Mouse (Mus musculus) erythroblast, embryonic 14.5 days (primary cell): ENCODE data around the gene Pms2. TPM values are rescaled to one million over a fixed set of nuclear protein-coding genes. Genes with fewer than 3 reads are reported as not detected.

Experiments used
- H3K27me3 ChIP-seq: 2 replicates; pipeline ENCODE4 v1.6.1; 2012; ENCODE audit warnings: inconsistent platforms; ENCODE audit not compliant: control insufficient read depth
- H3K36me3 ChIP-seq: 2 replicates; pipeline ENCODE4 v1.6.1; 2012; ENCODE audit warnings: mild to moderate bottlenecking, inconsistent platforms; ENCODE audit not compliant: control insufficient read depth
- H3K4me1 ChIP-seq: 2 replicates; pipeline ENCODE4 v1.6.1; 2012; ENCODE audit warnings: inconsistent platforms; ENCODE audit not compliant: control insufficient read depth
- H3K4me3 ChIP-seq: replicated peaks from 2 replicates; pipeline ENCODE3; 2012; ENCODE audit warnings: moderate library complexity, mild to moderate bottlenecking, inconsistent platforms
- H3K9me3 ChIP-seq: 2 replicates; pipeline ENCODE4 v1.6.1; 2012; ENCODE audit warnings: low read length, inconsistent platforms, mixed read lengths; ENCODE audit not compliant: control insufficient read depth
- GATA1 ChIP-seq: IDR thresholded peaks from 2 replicates; pipeline ENCODE4 v1.6.1; 2012; ENCODE audit warnings: low read length, inconsistent platforms, mixed read lengths
- TAL1 ChIP-seq: IDR thresholded peaks from 3 replicates; pipeline ENCODE4 v1.6.1; 2012; ENCODE audit warnings: low read length, inconsistent platforms, mixed read lengths
- polyA plus RNA-seq: library from polyadenylated mRNA; stranded (reverse); fragments of >175 nt; gene quantifications from 2 replicates; pipeline ENCODE4 v1.2.3, GENCODE M21; 2012

Pms2 gene
- polyA plus RNA-seq, 1 experiment = 0.28 TPM

DNA sequence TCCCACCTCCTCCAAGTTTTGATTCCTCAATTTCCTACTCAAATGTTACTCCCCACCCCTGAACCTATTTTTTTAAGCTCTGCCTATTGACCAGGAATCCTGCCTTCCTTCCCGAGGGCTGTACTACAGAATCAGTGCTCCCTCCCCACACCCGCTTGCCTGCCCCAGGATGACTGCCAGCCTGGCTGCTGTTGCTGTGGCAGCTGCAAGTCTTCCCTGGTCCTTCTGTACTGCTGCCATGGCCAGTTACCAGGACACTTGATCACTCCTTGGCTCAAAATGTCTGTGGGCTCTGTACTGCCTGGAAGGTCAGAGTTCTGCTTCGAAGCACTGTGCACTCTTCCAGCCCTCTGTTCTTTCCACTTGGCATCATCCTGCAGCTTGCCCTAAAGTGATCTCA is 7.7 kb upstream of the Pms2 start:
- no peaks in the 10 kb centered on the region for H3K9me3 ChIP-seq
- H3K27me3 ChIP-seq = no peaks in the 10 kb centered on the region
- no peak overlapping the region for H3K4me3 ChIP-seq
- peaks cover 100% of the 10 kb centered on the region for H3K36me3 ChIP-seq
- peaks cover 40% of the 10 kb centered on the region for H3K4me1 ChIP-seq
- no peak for TF ChIP-seq GATA1
- no peak for TF ChIP-seq TAL1

DNA sequence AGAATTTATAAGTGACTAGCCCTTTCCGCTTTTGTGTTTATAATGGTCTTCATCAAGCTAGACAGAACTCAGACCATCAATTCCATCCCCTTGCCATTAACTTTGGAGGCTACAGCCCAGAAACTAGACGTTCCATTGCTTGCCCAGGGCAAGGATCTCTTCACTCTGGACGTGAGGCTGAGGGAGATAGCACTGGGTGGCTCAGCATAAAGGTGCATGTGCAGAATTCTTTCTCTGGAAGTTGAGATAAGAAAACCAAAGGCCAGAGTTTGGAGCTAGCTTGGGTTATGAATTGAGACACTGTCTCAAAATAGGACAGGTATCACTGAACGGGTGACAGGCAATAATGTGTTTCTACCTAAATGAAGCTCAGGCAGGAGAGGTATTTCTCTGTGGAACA is 6.0 kb upstream of the Pms2 start:
- H3K4me3 ChIP-seq = no peak overlapping the region
- TF ChIP-seq TAL1 (no peak), GATA1 (no peak)
- H3K36me3 ChIP-seq = peaks cover 95% of the 10 kb centered on the region

DNA sequence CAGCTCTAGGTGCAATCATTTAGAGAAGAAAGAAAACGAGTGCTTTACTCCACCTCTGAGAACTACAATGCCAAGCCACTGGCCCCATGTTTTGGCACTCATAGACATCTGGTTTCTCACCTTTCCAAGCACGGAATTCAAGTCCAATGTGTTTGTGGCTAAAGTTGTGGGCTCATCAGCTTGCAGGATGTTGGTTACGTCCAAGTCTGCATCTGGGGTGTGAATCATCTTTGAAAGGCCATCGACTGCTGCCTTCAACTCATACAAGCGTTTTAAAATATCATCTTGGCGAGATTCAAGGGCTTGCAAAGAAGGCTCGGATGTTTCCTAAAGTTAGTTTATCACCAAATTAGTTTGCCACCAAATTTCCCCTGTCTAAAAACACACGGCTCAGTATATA is 3.3 kb upstream of the Pms2 start:
- TF ChIP-seq GATA1 = no peak
- no peak for TF ChIP-seq TAL1
- Histone ChIP-seq H3K9me3 (no peaks in the 10 kb centered on the region), H3K36me3 (peaks cover 69% of the 10 kb centered on the region), H3K4me1 (peaks cover 70% of the 10 kb centered on the region), H3K4me3 (no peak overlapping the region), H3K27me3 (no peaks in the 10 kb centered on the region)

More for the DNA sequence above, 6.0 kb upstream of the Pms2 start:
- Histone ChIP-seq H3K27me3 (no peaks in the 10 kb centered on the region), H3K4me1 (peaks cover 54% of the 10 kb centered on the region), H3K9me3 (no peaks in the 10 kb centered on the region)

DNA sequence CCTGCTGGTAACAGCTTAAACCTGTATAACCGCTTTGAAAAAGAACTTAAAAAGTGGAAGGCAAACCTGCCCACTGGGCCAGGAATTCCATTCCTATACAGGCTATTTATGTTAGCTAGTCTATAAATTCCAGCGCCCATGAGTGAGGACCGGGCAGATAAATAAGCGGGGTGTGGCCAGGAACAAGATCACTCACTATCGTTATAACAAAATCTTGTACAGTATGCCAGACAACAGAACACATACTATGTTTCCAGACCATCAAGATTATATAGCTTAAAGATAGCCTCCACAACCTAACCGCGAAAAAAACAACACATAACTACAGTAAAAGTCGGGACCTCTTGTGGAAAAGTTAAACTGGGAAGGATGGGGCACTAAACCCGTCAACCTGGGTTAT is 838 bp upstream of the Pms2 start:
- TF ChIP-seq GATA1 (no peak), TAL1 (no peak)
- Histone ChIP-seq H3K9me3 (no peaks in the 10 kb centered on the region), H3K4me1 (peaks cover 57% of the 10 kb centered on the region), H3K4me3 (peak overlapping the region; percentile 77), H3K27me3 (no peaks in the 10 kb centered on the region), H3K36me3 (peaks cover 66% of the 10 kb centered on the region)

DNA sequence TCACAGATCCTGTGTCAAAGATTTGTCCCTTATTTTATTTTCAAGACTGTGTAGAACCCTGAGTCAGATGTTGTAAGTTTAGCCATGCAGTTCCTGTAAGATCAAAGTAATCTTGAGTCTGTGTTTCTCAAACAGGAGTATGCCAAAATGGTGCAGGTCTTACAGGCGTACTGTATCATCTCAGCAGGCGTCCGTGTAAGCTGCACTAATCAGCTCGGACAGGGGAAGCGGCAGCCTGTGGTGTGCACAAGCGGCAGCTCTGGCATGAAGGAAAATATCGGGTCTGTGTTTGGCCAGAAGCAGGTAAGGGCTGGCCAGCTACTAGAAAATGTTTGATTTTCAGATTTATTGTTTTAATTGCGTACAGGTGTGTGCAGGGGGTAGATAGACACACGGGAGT is 6.5 kb downstream of the Pms2 start:
- Histone ChIP-seq H3K27me3 (no peaks in the 10 kb centered on the region), H3K4me3 (no peak overlapping the region), H3K4me1 (peaks cover 13% of the 10 kb centered on the region), H3K36me3 (peaks cover 90% of the 10 kb centered on the region), H3K9me3 (no peaks in the 10 kb centered on the region)
- no peak for TF ChIP-seq TAL1
- TF ChIP-seq GATA1 = no peak

DNA sequence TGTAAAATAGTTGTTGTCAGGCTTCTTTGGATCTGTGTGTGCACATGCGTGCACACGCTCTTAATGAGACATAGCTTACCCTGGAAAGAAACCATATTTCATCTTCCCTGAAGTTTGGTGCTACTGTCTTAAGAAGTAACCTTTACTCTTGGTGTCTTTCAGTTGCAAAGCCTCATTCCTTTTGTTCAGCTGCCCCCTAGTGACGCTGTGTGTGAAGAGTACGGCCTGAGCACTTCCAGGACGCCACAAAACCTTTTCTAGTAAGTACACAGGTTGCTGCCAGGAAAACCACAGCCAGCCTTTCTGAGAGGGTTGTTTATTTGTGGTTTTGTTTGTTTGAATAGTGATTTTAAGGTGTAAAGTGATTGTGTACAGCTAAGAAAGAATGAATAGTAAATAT is 7.7 kb downstream of the Pms2 start:
- Histone ChIP-seq H3K4me1 (peaks cover 6% of the 10 kb centered on the region), H3K9me3 (no peaks in the 10 kb centered on the region), H3K36me3 (peaks cover 94% of the 10 kb centered on the region), H3K4me3 (no peak overlapping the region), H3K27me3 (no peaks in the 10 kb centered on the region)
- no peak for TF ChIP-seq TAL1
- no peak for TF ChIP-seq GATA1

DNA sequence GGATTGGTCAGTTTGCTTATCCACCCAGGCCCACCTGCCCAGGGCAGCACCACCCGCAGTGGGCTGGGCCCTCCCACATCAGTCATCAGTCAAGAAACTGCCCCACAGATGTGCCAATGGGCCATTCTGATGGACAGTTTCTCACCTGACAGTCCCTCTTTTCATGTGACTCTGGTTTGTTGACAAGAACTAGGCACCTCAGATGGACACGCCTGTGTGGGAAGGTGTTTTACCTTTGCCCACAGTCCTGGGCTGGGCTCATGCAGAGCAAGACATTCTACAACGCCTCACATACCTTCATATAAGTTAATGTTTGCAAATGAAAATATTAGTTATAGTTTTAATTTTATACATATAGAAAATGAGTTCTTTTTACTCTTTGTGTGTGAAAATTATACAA is 8.4 kb downstream of the Pms2 start:
- peaks cover 6% of the 10 kb centered on the region for H3K4me1 ChIP-seq

DNA sequence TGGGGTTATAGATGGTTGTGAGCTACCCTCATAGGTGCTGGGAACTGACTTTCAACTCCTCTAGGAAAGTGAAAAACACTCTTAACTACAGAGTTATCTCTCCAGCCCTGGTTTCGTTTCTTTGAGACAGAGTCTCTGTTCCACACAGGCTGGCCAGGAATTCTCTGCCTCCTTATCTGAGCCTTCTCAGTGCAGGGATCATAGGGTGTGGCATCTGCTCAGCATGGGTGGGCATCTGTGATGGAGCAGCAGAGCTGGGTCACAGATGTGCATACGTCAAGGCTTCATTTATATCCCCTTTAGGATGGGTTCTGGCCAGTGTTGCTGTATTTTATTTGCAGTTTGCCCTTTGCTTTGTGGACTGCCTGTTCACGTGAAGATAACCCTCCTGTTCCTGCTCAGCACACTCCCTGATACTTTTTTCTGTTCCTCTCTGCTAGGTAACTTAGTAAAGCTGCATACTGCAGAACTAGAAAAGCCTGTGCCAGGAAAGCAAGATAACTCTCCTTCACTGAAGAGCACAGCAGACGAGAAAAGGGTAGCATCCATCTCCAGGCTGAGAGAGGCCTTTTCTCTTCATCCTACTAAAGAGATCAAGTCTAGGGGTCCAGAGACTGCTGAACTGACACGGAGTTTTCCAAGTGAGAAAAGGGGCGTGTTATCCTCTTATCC is 15.2 kb downstream of the Pms2 start:
- peak overlapping the region; percentile 37 for H3K4me3 ChIP-seq

More for the DNA sequence above, 8.4 kb downstream of the Pms2 start:
- TF ChIP-seq GATA1 (no peak), TAL1 (no peak)
- Histone ChIP-seq H3K9me3 (no peaks in the 10 kb centered on the region), H3K27me3 (no peaks in the 10 kb centered on the region), H3K4me3 (no peak overlapping the region), H3K36me3 (peaks cover 94% of the 10 kb centered on the region)

DNA sequence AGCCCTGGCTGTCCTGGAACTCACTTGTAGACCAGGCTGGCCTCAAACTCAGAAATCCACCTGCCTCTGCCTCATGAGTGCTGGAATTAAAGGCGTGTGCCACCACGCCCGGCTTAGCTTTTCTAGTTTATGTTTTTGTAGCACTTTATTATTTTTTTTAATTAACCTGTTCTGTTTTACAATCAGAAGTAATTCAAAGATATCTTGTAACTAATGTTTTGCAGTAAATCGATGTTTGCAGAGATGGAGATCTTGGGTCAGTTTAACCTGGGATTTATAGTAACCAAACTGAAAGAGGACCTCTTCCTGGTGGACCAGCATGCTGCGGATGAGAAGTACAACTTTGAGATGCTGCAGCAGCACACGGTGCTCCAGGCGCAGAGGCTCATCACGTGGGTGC is 18.1 kb downstream of the Pms2 start, which contains the start of gene Gm42421:
Gm42421 (plus strand) TSS at position 301 of the 400 bp plus-strand sequence.
- Histone ChIP-seq H3K4me1 (peaks cover 34% of the 10 kb centered on the region), H3K36me3 (peaks cover 99% of the 10 kb centered on the region), H3K27me3 (no peaks in the 10 kb centered on the region), H3K4me3 (no peak within 1 kb of the TSS), H3K9me3 (no peaks in the 10 kb centered on the region)
- TF ChIP-seq GATA1 (no peak), TAL1 (no peak)

More for the DNA sequence above, 15.2 kb downstream of the Pms2 start:
- TF ChIP-seq GATA1 (peak; percentile 82), TAL1 (peak; percentile 79)
- Histone ChIP-seq H3K36me3 (peaks cover 100% of the 10 kb centered on the region), H3K9me3 (no peaks in the 10 kb centered on the region), H3K27me3 (no peaks in the 10 kb centered on the region), H3K4me1 (peaks cover 35% of the 10 kb centered on the region)
